Mouse (Mus musculus) 3134 (cell line): ENCODE measurements around the gene Ms4a18.
A peak's percentile ranks its signal among the peaks of the same experiment; 100 is the strongest.
"Not testable (repeated sequence)": the region's sequence is repeated elsewhere in the genome, so short reads cannot be mapped to it uniquely, and the experiment has no call there.

Experiments used
- DNase-seq: peaks from one replicate; pipeline ENCODE4 v3.0.0-alpha.2; 2011; ENCODE audit warnings: low spot score; ENCODE audit not compliant: insufficient read length; ENCODE audit errors: extremely low read depth

Ms4a18 gene

DNA sequence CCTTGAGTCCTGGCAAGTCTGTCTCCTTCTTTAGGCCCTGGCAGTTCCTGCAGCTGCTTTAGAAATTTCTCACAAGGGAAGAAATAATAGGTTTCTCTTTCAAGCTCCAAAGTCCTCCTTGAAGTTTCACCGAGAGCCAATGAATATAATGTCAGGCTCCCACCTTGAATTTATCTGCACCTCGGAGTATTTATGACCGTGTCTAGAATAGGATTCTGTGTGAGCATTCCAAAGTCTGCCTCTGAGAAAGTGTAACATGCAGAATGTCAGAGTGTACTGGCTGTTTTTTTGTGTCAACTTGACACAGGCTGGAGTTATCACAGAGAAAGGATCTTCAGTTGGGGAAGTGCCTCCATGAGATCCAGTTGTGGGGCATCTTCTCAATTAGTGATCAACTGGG lies at the start of gene Ms4a18:
Gene Ms4a18 (minus strand): TSS at position 141 of the 400 bp plus-strand sequence.
- DNase-seq: no peak

- DNase-seq: no peak
These were observed 47.5 kb upstream of the Ms4a18 start for GRCm38 (mm10) chr19:11065202-11065875.

DNA sequence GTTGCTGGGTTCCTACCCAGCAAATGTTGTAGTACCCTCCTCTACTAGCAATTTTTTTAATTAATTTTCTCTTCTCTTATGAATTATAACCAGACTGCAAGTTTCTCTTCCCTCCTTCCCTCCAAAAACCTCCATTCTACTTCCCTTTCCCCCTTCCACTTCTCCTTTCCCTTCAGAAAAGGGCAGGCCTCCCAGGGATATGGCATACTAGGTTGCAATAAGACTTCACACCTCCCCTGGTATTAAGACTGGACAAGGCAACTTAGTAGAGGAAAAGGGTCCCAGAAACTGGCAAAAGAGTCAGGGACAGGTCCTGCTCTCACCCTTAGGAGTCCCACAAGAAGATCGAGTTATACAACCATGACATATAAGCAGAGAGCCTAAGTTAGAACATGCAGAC lies 43.1 kb upstream of the Ms4a18 start:
- DNase-seq: no peak

DNA sequence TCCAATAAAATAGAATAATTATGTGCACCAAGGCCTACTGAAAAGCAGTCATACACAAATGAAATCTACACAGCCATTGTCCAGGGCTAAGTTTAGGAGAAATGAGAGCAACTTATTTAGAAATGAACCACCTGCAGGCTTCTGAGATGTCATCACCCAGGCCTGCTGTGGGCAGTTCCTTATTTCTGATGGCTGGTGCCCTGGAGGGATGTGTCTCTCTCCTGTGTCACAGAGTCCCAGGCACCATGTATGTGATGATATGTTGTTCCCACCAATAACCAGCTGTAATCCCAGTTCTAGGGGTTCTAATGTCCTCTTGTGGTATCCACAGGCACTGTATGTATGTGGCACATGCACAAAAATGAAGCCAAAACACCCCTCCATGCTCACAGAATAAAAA lies 42.1 kb upstream of the Ms4a18 start:
- no peak for DNase-seq

DNA sequence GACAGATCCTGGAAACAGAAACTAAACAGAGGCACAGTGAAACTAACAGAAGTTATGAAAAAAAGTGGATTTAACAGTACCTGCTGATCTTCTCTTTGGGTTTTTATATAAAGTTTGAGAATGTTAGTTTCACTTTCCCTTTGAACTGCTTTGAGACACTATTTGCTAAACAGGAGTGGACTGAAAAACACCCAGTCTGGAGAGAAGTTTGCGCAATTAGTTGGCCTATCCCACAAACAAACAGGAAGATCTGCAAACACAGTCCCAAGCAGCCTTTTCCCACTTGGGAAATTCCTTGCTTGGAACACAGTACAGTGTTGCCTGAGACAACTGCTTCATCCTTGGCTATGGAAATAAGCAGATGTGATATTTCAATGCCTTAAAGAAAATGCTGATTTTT lies 37.9 kb upstream of the Ms4a18 start:
- DNase-seq: not testable (repeated sequence)

GRCm38 (mm10) chr19:11053277-11053676 lies 35.4 kb upstream of the Ms4a18 start:
- DNase-seq: no peak

DNA sequence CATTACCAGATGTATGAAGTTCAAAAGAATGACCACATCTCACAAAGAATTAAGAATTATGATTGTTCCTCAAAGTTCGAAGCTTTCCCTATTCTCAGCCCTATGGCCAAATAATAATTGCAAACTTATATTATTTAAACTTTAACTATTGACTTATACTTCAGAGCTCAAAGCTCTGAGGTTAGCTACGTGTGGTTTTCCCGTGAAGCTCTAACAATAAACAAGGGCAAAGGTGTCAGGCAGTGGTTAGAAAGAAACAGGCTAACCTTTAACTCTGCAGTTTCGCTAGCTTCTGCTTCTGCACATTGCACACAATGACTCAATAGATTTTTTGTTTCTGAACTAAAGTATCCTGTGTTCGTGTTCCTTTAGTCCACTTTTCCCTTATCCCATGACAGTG lies 35.0 kb upstream of the Ms4a18 start:
- DNase-seq: no peak

DNA sequence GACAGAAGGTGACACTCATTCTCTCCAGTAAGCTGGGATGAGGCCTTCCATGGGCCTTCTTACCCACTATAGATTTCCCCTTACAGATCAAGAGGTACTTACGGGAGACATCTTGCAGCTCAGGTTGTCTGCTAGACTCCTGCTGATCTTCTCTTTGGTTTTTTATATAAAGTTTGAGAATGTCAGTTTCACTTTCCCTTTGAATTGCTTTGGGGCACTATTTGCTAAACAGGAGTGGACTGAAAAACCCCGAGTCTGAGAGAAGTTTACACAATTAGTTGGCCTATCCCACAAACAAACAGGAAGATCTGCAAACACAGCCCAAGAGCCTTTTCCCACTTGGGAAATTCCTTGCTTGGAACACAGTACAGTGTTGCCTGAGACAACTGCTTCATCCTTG lies 32.5 kb upstream of the Ms4a18 start:
- no peak for DNase-seq

DNA sequence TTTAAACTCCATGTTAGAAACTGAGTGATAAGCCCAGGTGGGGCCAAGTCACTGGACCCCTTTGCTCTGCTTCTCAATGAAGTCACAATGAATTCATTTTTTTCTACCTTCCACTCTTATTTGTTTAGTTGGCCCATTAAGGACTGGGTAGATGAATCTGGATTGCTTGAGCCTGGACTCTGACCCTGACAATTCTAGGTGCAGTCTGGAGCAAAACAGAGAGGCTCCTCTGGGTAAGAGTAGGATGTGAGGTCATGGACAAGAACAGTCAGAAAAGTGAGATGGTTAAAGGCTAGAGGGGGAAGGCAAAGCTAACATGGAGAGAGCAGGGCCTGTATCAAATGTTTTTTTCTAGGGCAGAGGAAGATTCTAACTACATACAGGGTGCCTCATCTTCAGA lies 31.6 kb upstream of the Ms4a18 start:
- no peak for DNase-seq

- DNase-seq: no peak
These were observed 30.7 kb upstream of the Ms4a18 start for GRCm38 (mm10) chr19:11048503-11048902.

GRCm38 (mm10) chr19:11048009-11048408 lies 30.2 kb upstream of the Ms4a18 start:
- no peak for DNase-seq

- DNase-seq: no peak
These were observed 27.3 kb upstream of the Ms4a18 start for GRCm38 (mm10) chr19:11044996-11045711.

GRCm38 (mm10) chr19:11044671-11044995 lies 26.8 kb upstream of the Ms4a18 start:
- no peak for DNase-seq

DNA sequence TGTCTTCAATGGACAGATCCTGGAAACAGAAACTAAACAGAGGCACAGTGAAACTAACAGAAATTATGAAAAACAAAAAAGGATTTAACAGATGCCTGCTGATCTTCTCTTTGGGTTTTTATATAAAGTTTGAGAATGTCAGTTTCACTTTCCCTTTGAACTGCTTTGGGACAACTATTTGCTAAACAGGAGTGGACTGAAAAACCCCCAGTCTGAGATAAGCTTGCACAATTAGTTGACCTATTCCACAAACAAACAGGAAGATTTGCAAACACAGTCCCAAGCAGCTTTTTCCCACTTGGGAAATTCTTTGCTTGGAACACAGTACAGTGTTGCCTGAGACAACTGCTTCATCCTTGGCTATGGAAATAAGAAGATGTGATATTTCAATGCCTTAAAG lies 19.7 kb upstream of the Ms4a18 start:
- no peak for DNase-seq

DNA sequence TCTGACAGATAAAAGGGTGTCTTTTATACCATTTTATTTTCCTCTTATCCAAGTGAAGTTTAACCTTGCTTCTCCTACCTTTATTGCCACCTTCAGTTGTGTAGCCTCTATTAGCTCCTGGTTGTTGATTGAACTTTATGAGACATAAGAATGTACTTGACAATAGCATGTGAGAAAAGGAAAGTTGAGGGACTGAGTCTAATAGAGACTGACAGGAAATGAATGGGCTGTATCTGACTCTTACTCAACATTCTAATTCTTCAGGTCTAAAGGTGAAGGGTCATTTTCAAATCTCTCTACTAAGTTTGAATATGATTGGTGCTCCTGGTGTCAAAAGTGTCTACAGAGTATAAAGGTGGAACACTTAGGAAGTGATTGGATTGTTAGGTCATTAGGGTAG lies 4.6 kb upstream of the Ms4a18 start:
- DNase-seq: no peak

DNA sequence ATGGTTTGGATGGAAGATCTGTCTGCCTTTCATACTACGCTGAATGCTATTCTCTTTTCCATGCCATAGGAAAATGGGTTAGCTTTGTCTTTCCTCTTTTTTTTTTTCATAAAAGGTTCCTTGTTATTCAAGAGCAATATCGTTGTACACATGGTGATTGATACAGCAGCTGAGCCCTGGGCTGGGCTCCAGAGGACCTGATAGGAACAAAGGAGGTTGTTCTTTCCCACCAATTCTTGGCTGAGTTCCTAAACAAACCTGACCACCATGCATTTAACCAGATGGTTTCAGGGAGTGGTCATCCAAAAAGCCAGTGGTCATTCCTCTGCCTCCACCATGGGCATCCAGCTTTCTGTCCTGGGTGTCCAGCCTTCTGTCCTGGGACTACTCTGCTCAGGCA lies 580 bp downstream of the Ms4a18 start:
- no peak for DNase-seq

DNA sequence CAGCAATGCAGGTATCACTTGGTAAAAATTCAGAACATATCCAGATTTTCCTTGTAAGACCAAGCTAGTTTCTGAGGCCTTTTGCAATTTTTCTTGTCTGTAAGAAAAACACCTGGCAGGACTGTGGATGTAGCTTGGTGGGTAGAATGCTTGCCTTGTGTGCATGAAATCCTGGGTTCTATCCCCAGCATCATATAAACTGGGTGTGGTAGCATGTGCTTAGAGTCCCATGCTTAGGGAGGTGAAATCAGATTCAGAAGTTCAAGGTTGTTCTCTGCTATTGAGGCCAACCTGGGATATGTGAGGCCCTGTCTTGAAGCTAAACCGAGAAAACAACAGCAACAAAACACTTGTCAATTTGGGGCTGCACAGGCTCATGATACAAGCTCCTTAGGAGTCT lies 1.8 kb downstream of the Ms4a18 start:
- DNase-seq: no peak

DNA sequence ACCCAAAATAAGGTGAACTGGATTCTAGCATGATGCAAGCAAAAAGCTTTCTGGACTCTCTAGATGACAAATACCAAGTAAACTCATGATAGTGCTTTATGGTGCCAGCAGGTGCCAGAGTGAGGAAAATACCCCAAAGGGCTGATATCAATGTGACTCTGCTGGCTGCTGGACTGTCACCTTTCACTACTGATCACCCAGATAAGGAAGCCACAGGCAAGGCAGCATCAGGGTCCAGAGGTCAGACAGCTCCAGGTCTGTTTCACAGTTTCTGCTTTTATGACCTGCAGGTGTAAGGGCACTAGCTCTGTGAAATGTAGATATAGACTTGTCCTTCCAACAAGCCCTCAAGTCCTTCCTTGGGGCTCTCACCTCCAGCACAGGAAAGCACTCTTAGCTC lies 2.4 kb downstream of the Ms4a18 start:
- DNase-seq: no peak

DNA sequence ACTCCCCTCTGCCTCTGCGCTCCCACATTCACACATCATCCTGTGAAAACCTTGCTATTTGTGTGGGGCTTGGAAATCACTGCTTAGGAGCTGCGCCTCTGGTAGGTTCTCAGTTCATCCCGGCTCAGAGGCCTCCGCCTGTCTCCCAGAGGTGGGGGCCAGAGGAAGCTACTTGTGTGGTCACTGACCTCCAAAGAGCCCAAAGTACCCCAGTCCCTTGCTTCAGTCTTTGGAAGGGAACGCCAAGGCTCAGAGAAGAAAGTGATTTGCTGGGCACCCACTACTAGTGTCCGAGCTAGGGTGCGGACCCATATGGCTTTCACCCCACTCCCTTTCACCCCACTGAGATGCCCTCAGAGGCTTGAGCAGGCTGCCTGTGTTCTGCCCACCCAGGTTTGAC lies 24.7 kb downstream of the Ms4a18 start, which contains the start of gene Ms4a15:
Gene Ms4a15 (minus strand): TSS at position 101 of the 400 bp plus-strand sequence.
- no peak for DNase-seq

DNA sequence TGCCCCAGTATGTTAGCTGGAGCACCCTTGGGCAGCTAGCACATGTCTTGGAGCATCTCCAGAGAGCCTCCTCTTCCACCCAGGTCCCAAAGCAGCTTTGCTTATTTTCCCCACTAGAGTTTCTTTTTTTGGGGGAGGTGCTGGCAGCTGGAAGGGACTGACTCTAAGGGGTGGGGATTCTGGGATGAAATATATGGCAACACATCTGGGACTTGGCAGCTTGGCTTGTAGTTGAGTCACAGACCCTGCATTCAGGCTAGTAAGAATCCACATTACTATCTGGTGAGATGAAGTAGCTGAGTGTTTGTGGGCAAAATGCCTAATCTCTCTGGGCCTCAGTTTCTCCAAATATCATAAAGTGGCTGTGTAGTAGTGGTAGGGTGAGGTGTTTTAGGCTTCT lies 25.9 kb downstream of the Ms4a18 start:
- peak; percentile 3 for DNase-seq

- DNase-seq: no peak
These were observed 27.1 kb downstream of the Ms4a18 start for GRCm38 (mm10) chr19:10990751-10991150.

GRCm38 (mm10) chr19:10988563-10988962 lies 29.3 kb downstream of the Ms4a18 start:
- DNase-seq: no peak
